Mouse (Mus musculus): ENCODE data around the gene Ep300. TPM values are rescaled to one million over a fixed set of nuclear protein-coding genes. Genes with fewer than 3 reads are reported as not detected.

The Ep300 gene
- polyA plus RNA-seq (2014; fragmentation: Illumina TruSeq; extraction: RNeasy Lipid Tissue Mini Kit (QIAGEN cat#74804)), result 115 TPM

GRCm38 (mm10) chr15:81584913-81585745 lies at the start of gene Ep300:
Gene Ep300 (plus strand): TSS chr15:81585351.

DNA sequence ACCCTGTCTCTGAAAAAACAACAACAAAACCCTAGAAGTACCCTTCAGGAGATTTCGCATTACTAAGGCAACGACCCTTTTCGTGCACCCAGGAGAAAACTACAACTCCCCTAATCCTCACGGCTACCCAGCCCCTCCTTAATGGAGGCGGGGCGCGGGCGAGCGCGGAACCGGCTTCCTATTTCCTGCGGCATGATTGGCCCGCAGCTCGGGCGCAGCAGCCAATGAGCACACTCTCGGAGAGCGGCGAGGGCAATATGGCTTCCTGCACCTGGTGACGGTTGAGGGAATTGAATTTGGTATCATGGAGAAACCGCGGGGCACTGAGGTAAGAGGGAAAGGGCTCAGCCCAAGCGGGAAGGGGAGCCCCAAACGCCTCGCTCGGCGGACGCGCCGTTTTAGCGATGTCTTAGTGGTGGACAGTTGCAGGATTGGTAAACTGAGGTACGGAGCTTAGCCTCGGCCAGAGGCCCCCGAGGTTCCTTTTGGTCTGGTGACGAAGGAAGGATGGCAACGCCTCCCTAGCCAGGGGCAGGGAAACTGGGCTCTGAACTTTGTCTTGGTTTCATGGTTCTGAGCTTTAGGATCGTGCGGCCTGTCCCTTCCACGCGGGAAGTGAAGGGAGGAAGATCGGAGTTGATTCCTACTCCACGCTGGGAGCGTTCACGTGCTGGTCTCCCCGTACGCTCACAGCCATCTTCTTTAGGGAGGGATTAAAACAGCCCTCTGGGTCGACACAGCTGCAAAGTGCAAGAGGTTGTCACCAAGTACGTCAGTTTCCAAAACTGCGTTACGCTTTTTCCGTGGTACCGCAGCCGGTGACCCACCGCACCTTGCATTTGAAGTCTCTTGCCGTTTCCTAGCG lies 78.8 kb downstream of the Ep300 start, which contains the start of gene L3mbtl2:
L3mbtl2 (plus strand) TSS at position 193 of the 865 bp plus-strand sequence.

DNA sequence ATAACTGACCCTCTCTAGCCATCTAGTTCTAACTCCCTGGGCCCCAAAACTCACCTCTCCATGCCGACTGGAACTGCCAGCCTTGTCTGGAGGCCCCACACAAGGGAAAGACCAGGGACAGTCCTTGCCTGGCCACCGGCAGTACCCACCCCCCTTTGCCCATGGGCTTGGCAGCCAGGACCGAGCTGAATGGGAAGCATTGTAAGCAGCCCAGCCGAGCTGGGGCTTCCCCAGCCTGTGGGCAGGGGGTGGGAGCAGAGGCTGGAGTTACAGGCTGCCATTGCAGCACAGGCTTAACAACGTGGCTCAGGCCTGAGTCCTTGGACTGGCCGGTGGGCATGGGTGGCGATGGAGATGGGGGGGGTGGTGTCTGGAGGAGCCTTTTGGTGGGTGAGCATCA lies 112.0 kb downstream of the Ep300 start, which contains the start of gene Chadl:
Chadl (minus strand) TSS at position 113 of the 400 bp plus-strand sequence.

Other genes starting within 250 kb of the Ep300 start
- gene Slc25a17, start 224.5 kb upstream of the Ep300 start, polyA plus RNA-seq (2014; fragmentation: Illumina TruSeq; extraction: RNeasy Lipid Tissue Mini Kit (QIAGEN cat#74804)), result 83.2 TPM
- gene St13, start 185.3 kb upstream of the Ep300 start, polyA plus RNA-seq (2014; fragmentation: Illumina TruSeq; extraction: RNeasy Lipid Tissue Mini Kit (QIAGEN cat#74804)), result 647 TPM
- gene Xpnpep3, start 185.2 kb upstream of the Ep300 start, polyA plus RNA-seq (2014; fragmentation: Illumina TruSeq; extraction: RNeasy Lipid Tissue Mini Kit (QIAGEN cat#74804)), result 16.7 TPM
- not detected for gene Dnajb7, start 177.1 kb upstream of the Ep300 start, polyA plus RNA-seq (2014; fragmentation: Illumina TruSeq; extraction: RNeasy Lipid Tissue Mini Kit (QIAGEN cat#74804))
- 111 TPM for gene Rbx1, start 119.1 kb upstream of the Ep300 start, polyA plus RNA-seq (2014; fragmentation: Illumina TruSeq; extraction: RNeasy Lipid Tissue Mini Kit (QIAGEN cat#74804))
- 0.94 TPM for gene L3mbtl2, start 78.5 kb downstream of the Ep300 start, polyA plus RNA-seq (2014; fragmentation: Illumina TruSeq; extraction: RNeasy Lipid Tissue Mini Kit (QIAGEN cat#74804))
- not detected for gene Chadl, start 111.9 kb downstream of the Ep300 start, polyA plus RNA-seq (2014; fragmentation: Illumina TruSeq; extraction: RNeasy Lipid Tissue Mini Kit (QIAGEN cat#74804))
- 17.6 TPM for gene Zc3h7b, start 159.7 kb downstream of the Ep300 start, polyA plus RNA-seq (2014; fragmentation: Illumina TruSeq; extraction: RNeasy Lipid Tissue Mini Kit (QIAGEN cat#74804))
- gene Rangap1, start 160.2 kb downstream of the Ep300 start, polyA plus RNA-seq (2014; fragmentation: Illumina TruSeq; extraction: RNeasy Lipid Tissue Mini Kit (QIAGEN cat#74804)), result 6.7 TPM
- gene Tef, start 217.1 kb downstream of the Ep300 start, polyA plus RNA-seq (2014; fragmentation: Illumina TruSeq; extraction: RNeasy Lipid Tissue Mini Kit (QIAGEN cat#74804)), result 35.2 TPM